Mouse (Mus musculus): ENCODE data around the gene Wnt4. TPM values are rescaled to one million over a fixed set of nuclear protein-coding genes. Genes with fewer than 3 reads are reported as not detected.
A peak's percentile ranks its signal among the peaks of the same experiment; 100 is the strongest.

Wnt4 gene
- polyA plus RNA-seq, 1 experiment from 2014 or later, result 0.78 TPM

DNA sequence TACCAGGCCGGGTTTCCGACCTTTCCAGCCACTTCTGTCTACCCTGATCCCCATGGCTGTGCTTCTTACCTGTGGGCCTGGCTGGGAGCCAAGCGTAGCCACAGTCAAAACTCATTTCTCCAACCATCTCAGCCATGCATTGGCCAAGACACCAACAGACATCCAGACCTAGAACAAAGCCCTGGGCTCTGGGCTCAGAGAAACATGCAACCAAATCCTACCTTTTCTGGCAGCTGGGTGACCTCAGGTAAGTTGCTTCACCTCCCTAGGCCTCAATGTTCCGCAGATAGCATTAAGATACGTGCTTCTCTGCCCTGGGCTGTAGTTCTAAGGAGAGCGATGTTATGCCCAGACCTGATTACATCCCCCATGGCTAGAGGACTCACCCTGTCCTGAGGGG, 15.5 kb upstream of the Wnt4 start:
- H3K36me3 ChIP-seq, result no peaks in the 10 kb centered on the region

DNA sequence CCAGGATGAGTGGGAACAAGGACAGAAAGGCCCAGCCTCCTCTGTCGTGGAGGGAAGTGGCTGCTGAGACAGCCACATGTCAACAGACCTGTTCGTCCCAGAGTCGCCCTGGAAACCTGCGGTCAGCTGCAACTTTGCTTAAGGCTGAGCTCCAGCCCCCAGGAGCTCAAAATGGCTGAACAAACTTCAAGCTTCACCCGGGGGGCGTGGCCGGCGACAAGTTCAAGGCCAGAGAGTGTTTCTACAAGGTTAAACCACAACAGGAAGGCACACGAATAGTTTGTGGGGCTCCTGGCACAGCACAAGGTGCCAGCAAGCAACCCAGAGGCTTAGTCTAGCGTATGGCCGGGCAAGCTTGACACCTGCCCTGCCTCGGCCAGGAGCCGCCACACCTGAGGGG, 13.2 kb upstream of the Wnt4 start:
- Histone ChIP-seq H3K4me1 (no peaks in the 10 kb centered on the region), H3K4me3 (no peak overlapping the region), H3K27me3 (no peaks in the 10 kb centered on the region), H3K9me3 (no peaks in the 10 kb centered on the region), H3K27ac (replicated peaks) (no peak overlapping the region), H3K36me3 (no peaks in the 10 kb centered on the region), H3K4me2 (replicated peaks) (no peak overlapping the region), H3K9ac (replicated peaks) (no peak overlapping the region)
- no peak for ATAC-seq (replicated peaks)
- WGBS, result 84% methylated on average over 13 of the region's 13 CpGs

More for the DNA sequence above, 15.5 kb upstream of the Wnt4 start:
- no peak overlapping the region for H3K4me2 ChIP-seq (replicated peaks)
- H3K27me3 ChIP-seq, result no peaks in the 10 kb centered on the region
- H3K9me3 ChIP-seq, result no peaks in the 10 kb centered on the region
- H3K9ac ChIP-seq (replicated peaks), result no peak overlapping the region
- ATAC-seq (replicated peaks), result no peak
- 87% methylated on average over 6 of the region's 6 CpGs for WGBS
- no peak overlapping the region for H3K27ac ChIP-seq (replicated peaks)
- H3K4me3 ChIP-seq, result no peak overlapping the region
- H3K4me1 ChIP-seq, result no peaks in the 10 kb centered on the region

DNA sequence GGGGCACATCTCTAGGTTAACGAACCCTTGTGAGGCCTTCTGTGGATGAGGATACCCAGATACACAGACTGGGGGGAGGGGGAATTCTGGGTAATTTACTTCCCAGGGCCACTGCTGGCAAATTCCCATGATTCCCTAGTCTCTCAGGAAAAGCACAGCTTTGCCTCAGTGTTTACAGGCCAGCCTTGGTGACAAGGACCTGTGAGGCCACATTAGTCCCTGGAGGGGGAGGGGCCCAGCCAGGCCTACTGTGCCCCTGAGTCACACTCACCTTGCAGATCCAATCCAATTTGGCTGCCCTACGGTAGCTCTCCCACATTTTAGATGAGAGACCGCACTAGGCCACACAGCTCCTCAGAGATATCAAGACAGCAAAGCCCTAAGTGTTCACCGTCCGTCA, 12.2 kb upstream of the Wnt4 start:
- WGBS, result 82% methylated on average over 5 of the region's 5 CpGs
- H3K36me3 ChIP-seq, result no peaks in the 10 kb centered on the region
- H3K4me1 ChIP-seq, result no peaks in the 10 kb centered on the region
- H3K4me2 ChIP-seq (replicated peaks), result no peak overlapping the region
- no peak overlapping the region for H3K27ac ChIP-seq (replicated peaks)
- H3K27me3 ChIP-seq, result no peaks in the 10 kb centered on the region
- H3K4me3 ChIP-seq, result no peak overlapping the region
- no peak for ATAC-seq (replicated peaks)
- no peak overlapping the region for H3K9ac ChIP-seq (replicated peaks)
- H3K9me3 ChIP-seq, result no peaks in the 10 kb centered on the region

DNA sequence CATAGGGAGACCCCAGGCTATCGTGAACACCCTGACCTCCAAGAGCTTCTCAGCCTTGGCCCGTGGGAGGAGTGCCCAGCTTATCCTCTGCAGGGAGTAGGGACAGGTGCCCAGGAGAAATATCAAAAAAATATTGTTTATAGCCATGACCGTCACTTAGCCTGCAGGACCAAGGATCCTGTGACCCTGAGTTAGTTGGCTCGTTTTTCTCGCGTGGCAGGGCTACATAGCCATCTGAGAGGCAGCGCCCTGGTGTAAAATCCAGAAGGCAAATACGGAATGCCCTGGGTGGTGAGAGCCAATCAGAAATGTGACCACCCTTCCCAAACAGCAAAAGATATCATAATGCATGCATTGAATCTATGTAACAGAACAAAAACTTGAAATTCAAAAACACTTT, 8.7 kb upstream of the Wnt4 start:
- no peak overlapping the region for H3K9ac ChIP-seq (replicated peaks)
- ATAC-seq (replicated peaks), result no peak
- no peak overlapping the region for H3K27ac ChIP-seq (replicated peaks)
- no peaks in the 10 kb centered on the region for H3K36me3 ChIP-seq
- H3K4me1 ChIP-seq, result no peaks in the 10 kb centered on the region
- no peaks in the 10 kb centered on the region for H3K27me3 ChIP-seq
- H3K4me3 ChIP-seq, result no peak overlapping the region
- whole genome bisulfite sequencing, result 85% methylated on average over 8 of the region's 8 CpGs
- H3K4me2 ChIP-seq (replicated peaks), result no peak overlapping the region
- H3K9me3 ChIP-seq, result no peaks in the 10 kb centered on the region

DNA sequence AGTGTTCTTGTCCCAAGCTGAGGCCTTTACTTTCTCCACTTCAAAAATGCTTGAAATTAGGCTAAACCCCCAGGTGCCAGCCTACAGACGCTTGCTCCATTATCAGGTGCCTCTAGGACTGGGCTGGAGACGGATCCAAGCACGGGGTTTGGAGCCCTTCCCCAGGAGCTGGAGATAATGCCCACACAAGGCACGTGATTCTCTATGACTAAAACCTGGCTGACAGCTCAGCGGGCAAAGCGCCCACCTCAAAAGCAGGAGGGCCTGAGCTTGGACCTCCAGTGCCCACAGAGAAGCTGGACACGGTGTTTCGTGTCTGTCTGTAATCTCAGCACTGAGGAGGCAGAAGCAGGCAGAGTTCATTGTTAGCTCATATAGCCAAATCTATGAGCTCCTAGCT, 5.4 kb upstream of the Wnt4 start:
- no peak overlapping the region for H3K27ac ChIP-seq (replicated peaks)
- H3K4me1 ChIP-seq, result peaks cover 4% of the 10 kb centered on the region
- peaks cover 25% of the 10 kb centered on the region for H3K27me3 ChIP-seq
- H3K4me3 ChIP-seq, result no peak overlapping the region
- H3K9ac ChIP-seq (replicated peaks), result no peak overlapping the region
- no peaks in the 10 kb centered on the region for H3K9me3 ChIP-seq
- no peak overlapping the region for H3K4me2 ChIP-seq (replicated peaks)
- no peak for ATAC-seq (replicated peaks)
- H3K36me3 ChIP-seq, result no peaks in the 10 kb centered on the region
- 73% methylated on average over 8 of the region's 8 CpGs for WGBS

DNA sequence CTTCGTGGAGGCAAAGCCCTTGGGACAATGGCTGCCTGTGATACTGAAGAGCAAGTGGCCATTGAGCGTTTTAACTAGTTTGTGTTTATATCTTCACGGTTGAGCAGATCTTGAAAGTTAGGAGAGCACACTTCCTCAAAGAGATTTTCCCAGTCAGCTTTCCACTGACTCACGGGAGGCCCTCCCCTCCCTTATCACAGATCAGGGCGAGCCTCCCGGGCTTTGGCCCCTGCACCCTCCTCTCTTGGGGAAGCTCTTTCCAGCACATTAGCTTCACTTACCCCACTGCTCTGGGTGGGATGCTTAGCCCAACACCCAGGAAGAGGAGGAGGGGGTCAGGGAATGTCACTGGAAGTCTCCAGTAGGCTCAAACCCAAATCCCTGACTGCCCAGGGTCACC, 3.0 kb upstream of the Wnt4 start:
- Histone ChIP-seq H3K27me3 (peaks cover 49% of the 10 kb centered on the region), H3K4me1 (peaks cover 22% of the 10 kb centered on the region), H3K9me3 (no peaks in the 10 kb centered on the region), H3K36me3 (no peaks in the 10 kb centered on the region), H3K4me2 (replicated peaks) (no peak overlapping the region), H3K4me3 (no peak overlapping the region), H3K27ac (replicated peaks) (no peak overlapping the region), H3K9ac (replicated peaks) (no peak overlapping the region)
- ATAC-seq (replicated peaks), result no peak
- 4% methylated on average over 6 of the region's 6 CpGs for WGBS

DNA sequence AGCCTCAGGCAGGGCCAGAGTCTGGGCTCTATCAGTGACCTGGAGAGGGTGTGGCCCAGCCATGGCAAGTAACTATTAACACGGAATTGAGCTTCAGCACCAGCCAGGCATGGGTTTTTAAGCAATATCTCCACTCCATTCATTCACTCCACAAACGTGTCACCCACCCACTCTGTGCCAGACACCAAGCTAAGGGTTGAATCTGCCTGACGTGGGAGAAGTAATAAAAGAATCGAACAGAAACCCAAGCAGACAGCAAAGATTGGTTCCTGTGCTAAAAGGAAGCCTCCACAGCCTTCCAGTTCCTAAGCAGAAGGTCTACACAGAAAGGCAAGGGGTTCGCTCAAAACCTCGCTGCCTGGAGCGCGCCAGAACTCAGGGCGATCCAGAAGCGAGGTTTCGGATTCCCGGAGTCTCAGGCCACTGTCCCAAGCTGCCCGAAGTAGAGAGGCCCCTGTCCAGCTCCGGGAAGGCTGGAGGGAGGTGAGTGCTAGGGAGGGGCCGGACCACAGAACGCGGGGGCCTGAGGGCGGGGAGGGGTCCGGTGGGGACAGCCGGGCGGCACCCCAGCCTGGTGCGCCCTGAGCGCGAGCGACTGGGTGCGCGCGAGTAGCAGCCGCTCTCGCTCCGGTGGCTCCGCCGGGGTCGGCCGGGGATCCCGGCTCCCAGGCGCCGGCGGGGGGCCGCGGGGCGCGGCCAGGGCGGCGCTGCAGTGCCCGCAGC, 685 bp upstream of the Wnt4 start:
- 2% methylated on average over 45 of the region's 46 CpGs for WGBS
- peaks cover 22% of the 10 kb centered on the region for H3K4me1 ChIP-seq
- peak overlapping the region; percentile 67 for H3K4me2 ChIP-seq (replicated peaks)
- H3K27me3 ChIP-seq, result peaks cover 62% of the 10 kb centered on the region
- H3K36me3 ChIP-seq, result no peaks in the 10 kb centered on the region
- peak; percentile 13; the same call in 1 of the 2 replicates for ATAC-seq (replicated peaks)
- no peak overlapping the region for H3K27ac ChIP-seq (replicated peaks)
- H3K9me3 ChIP-seq, result no peaks in the 10 kb centered on the region
- peak overlapping the region; percentile 10 for H3K9ac ChIP-seq (replicated peaks)
- H3K4me3 ChIP-seq, result peak overlapping the region; percentile 47

DNA sequence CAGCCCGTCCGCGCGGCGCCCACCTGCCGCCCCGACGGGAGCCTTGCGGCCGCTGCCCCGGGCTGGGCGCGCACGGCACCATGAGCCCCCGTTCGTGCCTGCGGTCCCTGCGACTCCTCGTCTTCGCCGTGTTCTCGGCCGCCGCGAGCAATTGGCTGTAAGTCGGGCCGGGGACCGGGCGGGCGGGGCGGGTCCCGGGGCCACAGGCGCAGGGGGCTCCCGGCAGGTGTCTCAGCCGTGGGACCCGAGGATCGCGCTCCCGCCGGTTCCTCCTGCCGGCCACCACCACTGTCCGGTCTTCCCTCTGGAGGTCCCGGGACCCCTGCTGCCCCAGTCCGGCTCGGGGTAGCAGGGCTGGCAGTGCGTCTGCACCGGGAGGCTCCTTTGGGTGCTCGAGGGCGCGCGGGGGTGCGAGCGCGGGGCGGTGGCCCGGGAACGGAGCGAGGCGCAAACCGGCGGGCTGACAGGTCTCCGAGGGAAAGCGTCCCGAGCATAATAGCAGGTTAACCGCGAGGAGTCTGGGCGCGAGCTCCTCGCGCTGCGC, 383 bp downstream of the Wnt4 start:
- H3K4me2 ChIP-seq (replicated peaks), result peak overlapping the region; percentile 67
- peak overlapping the region; percentile 10 for H3K9ac ChIP-seq (replicated peaks)
- under 1% methylated on average over 62 of the region's 71 CpGs for WGBS
- no peak for ATAC-seq (replicated peaks)
- H3K4me3 ChIP-seq, result peak overlapping the region; percentile 47
- H3K4me1 ChIP-seq, result peaks cover 22% of the 10 kb centered on the region
- no peaks in the 10 kb centered on the region for H3K9me3 ChIP-seq
- H3K27me3 ChIP-seq, result peaks cover 70% of the 10 kb centered on the region
- no peak overlapping the region for H3K27ac ChIP-seq (replicated peaks)
- no peaks in the 10 kb centered on the region for H3K36me3 ChIP-seq

DNA sequence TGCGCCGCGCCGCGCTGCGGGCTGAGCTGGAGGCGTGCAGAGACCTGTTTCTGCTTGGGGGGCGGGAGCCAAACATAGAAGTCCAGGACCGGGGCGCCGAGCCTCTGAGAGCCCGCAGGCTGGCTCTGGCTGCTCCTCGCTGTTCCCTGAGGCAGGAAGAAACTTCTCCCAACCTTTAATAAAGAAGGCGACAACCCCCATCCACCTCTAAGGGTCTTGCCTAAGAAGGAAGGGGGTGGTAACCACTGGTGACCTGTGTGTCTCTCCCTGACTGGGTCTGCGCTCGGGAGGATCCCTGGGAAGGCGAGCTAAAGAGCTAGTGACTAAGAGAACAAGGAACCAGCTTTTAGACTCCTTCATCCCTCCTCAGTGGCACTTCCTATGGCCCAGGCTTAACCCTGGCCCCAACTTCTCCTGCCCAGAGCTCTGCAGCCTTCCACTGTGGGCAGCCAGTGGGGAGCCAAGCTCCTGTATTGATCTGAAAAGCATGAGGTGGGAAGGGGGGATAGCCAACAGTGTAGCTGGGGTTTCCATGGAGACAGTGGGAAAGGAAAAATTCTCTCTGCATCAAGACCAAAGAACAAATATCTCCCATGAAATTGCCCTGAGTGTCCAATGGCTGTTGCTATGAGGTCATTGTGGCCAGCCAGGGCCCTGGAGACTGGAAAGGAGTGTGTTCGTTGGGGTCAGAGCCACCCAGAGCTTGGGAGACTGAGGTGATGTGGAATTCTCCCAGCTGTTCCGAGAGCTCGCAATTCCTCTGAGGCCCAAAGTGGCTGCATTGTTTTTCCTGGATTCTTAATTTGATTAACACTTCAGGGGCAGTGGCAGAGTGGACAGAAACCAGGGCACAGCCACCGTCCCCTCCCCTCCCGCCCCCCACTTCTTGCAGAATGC, 1.1 kb downstream of the Wnt4 start:
- H3K27me3 ChIP-seq, result peaks cover 74% of the 10 kb centered on the region
- peak overlapping the region; percentile 47 for H3K4me3 ChIP-seq
- peak overlapping the region; percentile 10 for H3K9ac ChIP-seq (replicated peaks)
- no peaks in the 10 kb centered on the region for H3K36me3 ChIP-seq
- H3K4me1 ChIP-seq, result peaks cover 22% of the 10 kb centered on the region
- WGBS, result under 1% methylated on average over 22 of the region's 22 CpGs
- H3K27ac ChIP-seq (replicated peaks), result no peak overlapping the region
- H3K9me3 ChIP-seq, result no peaks in the 10 kb centered on the region
- peak overlapping the region; percentile 67 for H3K4me2 ChIP-seq (replicated peaks)
- peak; percentile 55; the same call in 1 of the 2 replicates for ATAC-seq (replicated peaks)

DNA sequence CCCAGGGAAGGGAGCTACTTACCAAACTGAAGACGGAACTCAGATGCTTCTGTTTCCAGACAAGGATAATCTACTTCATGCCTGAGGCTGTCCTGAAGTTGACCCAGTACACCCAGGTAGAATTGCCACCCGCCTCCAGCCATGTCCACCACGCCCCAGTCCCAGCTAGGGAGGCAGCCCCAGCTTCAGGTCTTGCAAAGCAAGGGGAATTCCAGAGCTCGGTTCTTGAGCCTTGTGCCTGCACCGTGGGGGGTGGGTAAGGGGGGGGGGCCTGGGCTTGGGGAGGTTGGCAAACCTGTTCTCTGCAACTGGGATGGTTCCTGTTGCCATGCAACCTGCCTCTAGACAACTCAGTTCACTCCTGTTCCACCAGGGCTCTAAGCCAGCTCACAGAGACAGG, 2.1 kb downstream of the Wnt4 start:
- no peak overlapping the region for H3K27ac ChIP-seq (replicated peaks)
- no peak overlapping the region for H3K4me2 ChIP-seq (replicated peaks)
- WGBS, result 32% methylated on average over 5 of the region's 5 CpGs
- no peak overlapping the region for H3K9ac ChIP-seq (replicated peaks)
- peaks cover 79% of the 10 kb centered on the region for H3K27me3 ChIP-seq
- H3K36me3 ChIP-seq, result no peaks in the 10 kb centered on the region
- no peak for ATAC-seq (replicated peaks)
- no peaks in the 10 kb centered on the region for H3K9me3 ChIP-seq
- H3K4me1 ChIP-seq, result peaks cover 22% of the 10 kb centered on the region
- H3K4me3 ChIP-seq, result no peak overlapping the region

DNA sequence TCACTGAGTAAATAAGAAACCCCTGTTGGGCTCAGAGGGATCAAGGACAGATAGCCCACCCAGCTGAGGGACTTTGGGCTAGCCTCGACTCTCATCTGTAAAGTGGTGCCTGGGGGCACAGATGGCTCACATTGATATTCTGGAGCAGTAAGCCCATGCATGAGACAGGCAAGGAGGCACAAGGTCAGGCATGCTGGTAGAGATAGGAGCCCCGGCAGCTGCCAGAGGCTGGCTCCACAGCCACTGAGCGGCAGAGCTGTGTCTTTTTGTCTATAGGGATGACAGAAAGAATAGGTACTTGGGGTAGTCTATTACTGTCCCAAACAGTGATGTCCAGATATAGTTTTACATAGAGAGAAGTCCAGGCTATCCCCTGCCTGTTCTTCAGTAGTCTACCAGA, 4.0 kb downstream of the Wnt4 start:
- Histone ChIP-seq H3K4me3 (no peak overlapping the region), H3K36me3 (no peaks in the 10 kb centered on the region), H3K27me3 (peaks cover 61% of the 10 kb centered on the region), H3K9me3 (no peaks in the 10 kb centered on the region), H3K27ac (replicated peaks) (no peak overlapping the region), H3K4me1 (peaks cover 22% of the 10 kb centered on the region), H3K4me2 (replicated peaks) (no peak overlapping the region), H3K9ac (replicated peaks) (no peak overlapping the region)
- WGBS, result 87% methylated on average over 3 of the region's 3 CpGs
- ATAC-seq (replicated peaks), result no peak

DNA sequence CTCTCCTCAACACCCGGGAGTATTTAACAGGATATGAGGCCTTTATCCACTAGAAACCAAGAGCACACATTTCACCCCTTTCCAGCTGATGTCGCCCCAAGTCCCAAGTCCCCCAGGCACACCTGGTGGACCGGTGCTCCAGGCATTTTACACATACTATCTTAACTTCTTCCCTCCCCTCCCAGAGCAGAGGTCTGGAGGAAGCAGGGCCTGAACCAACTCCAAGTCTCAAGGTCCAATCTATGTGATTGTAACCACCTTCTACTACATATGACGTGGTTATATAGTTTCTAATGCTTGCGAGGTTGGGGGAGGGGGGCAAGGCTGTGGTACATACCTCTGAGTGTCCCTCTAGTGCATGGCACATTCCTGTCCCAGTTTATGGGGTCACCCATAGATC, 4.8 kb downstream of the Wnt4 start:
- Histone ChIP-seq H3K4me3 (no peak overlapping the region), H3K4me2 (replicated peaks) (no peak overlapping the region), H3K27me3 (peaks cover 53% of the 10 kb centered on the region), H3K27ac (replicated peaks) (no peak overlapping the region), H3K9me3 (no peaks in the 10 kb centered on the region), H3K4me1 (peaks cover 15% of the 10 kb centered on the region), H3K9ac (replicated peaks) (no peak overlapping the region), H3K36me3 (no peaks in the 10 kb centered on the region)
- no peak for ATAC-seq (replicated peaks)
- 84% methylated on average over 5 of the region's 5 CpGs for WGBS

All from forebrain, embryonic 15.5 days (tissue).